Mouse (Mus musculus) forebrain, embryonic 13.5 days (tissue): ENCODE results near the gene Olfr638. TPM values are rescaled to one million over a fixed set of nuclear protein-coding genes. Genes with fewer than 3 reads are reported as not detected.
"Not testable (repeated sequence)": the region's sequence is repeated elsewhere in the genome, so short reads cannot be mapped to it uniquely, and the experiment has no call there.

Experiments used
- ATAC-seq: fragments of 200-750 bp; cut with Nextera tagmentation; 2 replicates; pipeline ENCODE4 v1.8.0; 2017
- H3K27ac ChIP-seq: fragments of 300-500 bp; sonication (generic); 2 replicates; pipeline ENCODE4 v1.5.1; 2015; ENCODE audit warnings: inconsistent platforms, mild to moderate bottlenecking, moderate library complexity
- H3K27me3 ChIP-seq: fragments of 300-500 bp; sonication (generic); 2 replicates; pipeline ENCODE4 v1.6.1; 2015; ENCODE audit warnings: mild to moderate bottlenecking, inconsistent platforms
- H3K36me3 ChIP-seq: fragments of 300-500 bp; sonication (generic); 2 replicates; pipeline ENCODE4 v1.6.1; 2015; ENCODE audit warnings: mild to moderate bottlenecking, inconsistent platforms; ENCODE audit not compliant: poor library complexity, severe bottlenecking
- H3K4me1 ChIP-seq: fragments of 300-500 bp; sonication (generic); 2 replicates; pipeline ENCODE4 v1.6.1; 2015; ENCODE audit warnings: inconsistent platforms
- H3K4me2 ChIP-seq: fragments of 300-500 bp; sonication (generic); 2 replicates; pipeline ENCODE4 v1.6.1; 2015; ENCODE audit warnings: inconsistent platforms, mild to moderate bottlenecking, moderate library complexity
- H3K4me3 ChIP-seq: fragments of 300-500 bp; sonication (generic); 2 replicates; pipeline ENCODE4 v1.5.1; 2015; ENCODE audit warnings: mild to moderate bottlenecking, inconsistent platforms
- H3K9ac ChIP-seq: fragments of 300-500 bp; sonication (generic); 2 replicates; pipeline ENCODE4 v1.6.1; 2015; ENCODE audit warnings: mild to moderate bottlenecking, inconsistent platforms
- H3K9me3 ChIP-seq: fragments of 300-500 bp; sonication (generic); replicated peaks from 2 replicates; pipeline ENCODE4 v1.6.1; 2016; ENCODE audit warnings: inconsistent platforms
- WGBS: fragments of 180-500 bp; shearing (Covaris S2); methylation state at CpG from one replicate; pipeline ENCODE4 v1.1.7; 2015; 5-methylcytosine and 5-hydroxymethylcytosine counted together
- polyA plus RNA-seq: library from polyadenylated mRNA; unstranded; fragments of >200 nt; fragmentation: Nextera tagmentation; extraction: Ambion mirVana; gene quantifications from 2 replicates; pipeline ENCODE4 v1.2.1, GENCODE M21; 2015

Gene Olfr638
- polyA plus RNA-seq, result not detected in 2 replicates

DNA sequence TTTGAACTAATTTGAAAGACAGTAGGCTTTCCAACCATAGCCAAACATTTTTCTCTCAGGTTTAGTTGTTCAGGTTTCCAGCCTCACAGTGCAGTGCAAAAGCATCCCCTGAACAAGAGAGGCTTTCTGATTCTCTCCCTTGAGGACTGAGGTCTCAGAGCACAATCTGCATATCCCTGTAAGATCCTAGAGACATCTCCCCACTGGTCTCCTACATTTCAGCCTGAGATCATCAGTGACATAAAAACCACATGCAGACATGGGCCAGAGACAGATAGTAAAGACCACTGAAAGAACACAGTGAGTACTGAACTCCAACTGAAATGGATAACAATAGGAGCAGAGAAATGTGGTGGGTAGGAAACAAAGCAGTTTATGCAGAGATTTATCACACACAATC is at the start of gene Olfr638:
Olfr638 (plus strand) TSS at position 301 of the 400 bp plus-strand sequence.
- H3K4me1 ChIP-seq, result no peaks in the 10 kb centered on the region
- no peak within 1 kb of the TSS for H3K4me3 ChIP-seq
- ATAC-seq, result no peak

DNA sequence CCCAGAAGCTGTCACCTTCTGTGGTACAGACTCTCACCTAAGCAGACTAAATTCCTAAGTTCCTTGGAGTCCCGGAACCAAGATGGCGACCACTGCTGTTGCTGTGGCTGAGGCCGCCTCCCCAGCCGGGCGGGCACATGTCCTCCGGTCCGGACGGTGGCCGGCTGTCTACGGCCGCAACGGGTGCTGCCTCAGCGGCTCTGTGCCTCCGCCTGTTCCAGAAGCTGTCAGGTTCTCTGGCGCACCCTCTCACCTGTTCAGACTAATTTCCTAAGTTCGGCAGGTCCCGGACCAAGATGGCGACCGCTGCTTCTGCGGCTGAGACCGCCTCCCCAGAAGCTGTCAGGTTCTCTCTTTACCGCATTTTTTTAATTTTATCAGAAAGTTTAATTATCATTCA is 31.7 kb upstream of the Olfr638 start:
- not testable (repeated sequence) for H3K9ac ChIP-seq, H3K4me2 ChIP-seq, H3K4me3 ChIP-seq, H3K36me3 ChIP-seq, H3K27me3 ChIP-seq, H3K4me1 ChIP-seq, H3K9me3 ChIP-seq, ATAC-seq, H3K27ac ChIP-seq
- 95% methylated on average over 22 of the region's 22 CpGs for WGBS

More for the DNA sequence above, at the start of gene Olfr638:
- H3K9ac ChIP-seq, result no peak within 1 kb of the TSS
- H3K36me3 ChIP-seq, result no peaks in the 10 kb centered on the region
- no peaks in the 10 kb centered on the region for H3K9me3 ChIP-seq
- no peaks in the 10 kb centered on the region for H3K27me3 ChIP-seq
- H3K4me2 ChIP-seq, result no peak within 1 kb of the TSS
- H3K27ac ChIP-seq, result no peak within 1 kb of the TSS

DNA sequence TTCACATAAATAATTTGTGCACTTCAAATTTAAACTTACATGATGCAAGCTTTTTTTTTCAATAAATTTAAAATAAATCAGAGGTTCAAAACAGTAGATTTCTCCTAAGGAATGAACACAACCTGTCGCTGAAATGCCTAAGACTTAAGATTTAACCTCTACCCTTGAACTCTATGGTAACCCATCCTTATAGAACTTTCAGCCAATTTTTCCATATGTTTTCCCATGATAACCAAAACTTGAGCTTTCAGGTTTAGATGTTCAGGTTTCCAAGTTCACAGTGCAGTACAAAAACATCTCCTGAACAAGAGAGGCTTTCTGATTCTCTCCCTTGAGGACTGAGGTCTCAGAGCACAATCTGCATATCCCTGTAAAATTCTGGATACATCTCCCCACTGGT is 27.7 kb upstream of the Olfr638 start, which contains the start of gene Olfr635:
Olfr635 (plus strand) TSS at position 301 of the 400 bp plus-strand sequence.
- ATAC-seq, result no peak
- Histone ChIP-seq H3K27me3 (no peaks in the 10 kb centered on the region), H3K4me3 (no peak within 1 kb of the TSS), H3K36me3 (no peaks in the 10 kb centered on the region), H3K9me3 (no peaks in the 10 kb centered on the region), H3K9ac (no peak within 1 kb of the TSS), H3K27ac (no peak within 1 kb of the TSS), H3K4me1 (no peaks in the 10 kb centered on the region), H3K4me2 (no peak within 1 kb of the TSS)
- WGBS, result 73% methylated on average over 1 of the region's 1 CpGs

DNA sequence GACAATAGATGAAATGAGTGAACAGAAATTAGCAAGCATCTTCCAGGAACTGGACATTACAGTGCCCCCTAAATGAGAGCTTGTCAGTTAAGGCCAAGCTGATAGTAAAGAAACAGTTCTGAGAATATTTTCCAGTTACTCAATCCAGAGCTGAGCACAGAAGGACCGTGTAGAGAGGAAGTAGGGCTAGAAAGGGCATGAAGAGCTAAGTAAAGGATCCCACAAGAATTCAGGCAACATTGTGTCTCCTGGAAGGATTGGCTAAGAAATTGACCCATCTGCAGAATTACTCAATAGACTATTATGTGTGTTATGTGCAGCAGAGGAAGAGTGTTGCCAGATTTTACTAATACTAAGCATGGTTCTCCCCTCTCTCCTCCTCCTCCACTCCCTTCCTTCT is 26.8 kb upstream of the Olfr638 start:
- Histone ChIP-seq H3K36me3 (no peaks in the 10 kb centered on the region), H3K27ac (no peak overlapping the region), H3K9ac (no peak overlapping the region), H3K9me3 (no peaks in the 10 kb centered on the region), H3K4me3 (no peak overlapping the region), H3K4me1 (no peaks in the 10 kb centered on the region), H3K27me3 (no peaks in the 10 kb centered on the region), H3K4me2 (no peak overlapping the region)
- no peak for ATAC-seq
- WGBS, result 69% methylated on average over 1 of the region's 1 CpGs

DNA sequence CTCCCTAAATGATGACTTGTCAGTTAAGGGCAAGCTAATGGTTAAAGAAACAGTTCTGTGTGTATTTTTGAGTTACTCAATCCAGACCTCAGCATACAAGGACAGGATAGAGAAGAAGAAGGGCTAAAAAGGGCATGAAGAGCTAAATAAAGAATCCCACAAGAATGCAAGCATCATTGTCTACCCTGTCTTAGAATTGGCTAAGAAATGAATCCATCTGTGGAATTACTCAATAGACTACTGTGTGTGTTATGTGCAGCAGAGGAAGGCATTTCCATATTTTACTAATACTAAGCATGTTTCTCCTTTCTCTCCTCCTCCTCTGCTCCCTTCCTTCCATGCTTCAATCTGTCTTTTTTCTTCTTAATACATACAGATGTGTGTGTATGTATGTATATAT is 578 bp downstream of the Olfr638 start:
- Histone ChIP-seq H3K4me2 (no peak overlapping the region), H3K27ac (no peak overlapping the region), H3K4me1 (no peaks in the 10 kb centered on the region), H3K4me3 (no peak overlapping the region), H3K9me3 (no peaks in the 10 kb centered on the region), H3K9ac (no peak overlapping the region), H3K27me3 (no peaks in the 10 kb centered on the region), H3K36me3 (no peaks in the 10 kb centered on the region)
- no peak for ATAC-seq

DNA sequence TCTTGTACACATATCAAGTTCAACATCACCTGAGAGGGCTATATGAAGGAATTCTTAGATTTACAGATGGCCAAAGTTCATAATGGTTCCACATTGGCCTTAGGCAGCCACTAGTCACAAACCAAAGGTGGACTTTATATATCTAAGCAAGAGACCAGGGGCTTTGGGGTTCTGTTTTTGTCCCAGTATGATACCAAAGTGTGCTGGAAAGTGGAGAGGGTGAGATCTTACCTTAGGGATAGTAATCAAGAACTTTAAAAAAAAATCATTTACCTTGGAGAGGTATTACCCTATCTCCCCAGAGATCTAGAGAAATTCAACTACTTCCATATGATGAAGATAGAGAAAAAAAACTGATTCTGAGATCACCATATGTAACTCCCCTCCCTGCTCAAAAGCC is 18.7 kb downstream of the Olfr638 start, which contains the start of gene Olfr639:
Olfr639 (minus strand) TSS at position 101 of the 400 bp plus-strand sequence.
- no peak within 1 kb of the TSS for H3K4me3 ChIP-seq
- no peaks in the 10 kb centered on the region for H3K27me3 ChIP-seq
- ATAC-seq, result no peak
- H3K4me2 ChIP-seq, result no peak within 1 kb of the TSS
- no peaks in the 10 kb centered on the region for H3K4me1 ChIP-seq
- H3K27ac ChIP-seq, result no peak within 1 kb of the TSS
- no peaks in the 10 kb centered on the region for H3K36me3 ChIP-seq
- no peak within 1 kb of the TSS for H3K9ac ChIP-seq
- H3K9me3 ChIP-seq, result no peaks in the 10 kb centered on the region

DNA sequence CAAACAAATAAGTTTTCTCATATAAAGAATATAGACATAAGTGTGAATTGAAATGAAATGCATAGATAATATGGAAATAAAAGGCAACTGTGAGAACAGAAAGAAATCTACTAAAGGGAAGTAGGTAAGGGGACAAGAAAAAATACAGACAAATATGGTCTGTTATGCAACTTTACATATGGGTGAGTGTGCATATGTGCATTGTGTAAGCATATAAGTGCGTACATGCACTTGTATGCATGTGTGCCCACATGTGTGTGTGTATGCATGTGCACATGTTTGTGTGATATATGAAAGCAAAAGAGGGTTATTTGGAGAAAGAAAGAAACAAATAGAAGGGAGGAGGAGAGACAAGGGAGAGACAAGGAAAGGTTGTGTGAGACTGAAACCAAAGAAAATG is 20.4 kb downstream of the Olfr638 start:
- H3K4me1 ChIP-seq, result no peaks in the 10 kb centered on the region
- no peak overlapping the region for H3K4me3 ChIP-seq
- WGBS, result 88% methylated on average over 1 of the region's 1 CpGs
- no peaks in the 10 kb centered on the region for H3K9me3 ChIP-seq
- no peak overlapping the region for H3K4me2 ChIP-seq
- no peak overlapping the region for H3K27ac ChIP-seq
- no peak overlapping the region for H3K9ac ChIP-seq
- H3K27me3 ChIP-seq, result no peaks in the 10 kb centered on the region
- H3K36me3 ChIP-seq, result no peaks in the 10 kb centered on the region
- ATAC-seq, result no peak

DNA sequence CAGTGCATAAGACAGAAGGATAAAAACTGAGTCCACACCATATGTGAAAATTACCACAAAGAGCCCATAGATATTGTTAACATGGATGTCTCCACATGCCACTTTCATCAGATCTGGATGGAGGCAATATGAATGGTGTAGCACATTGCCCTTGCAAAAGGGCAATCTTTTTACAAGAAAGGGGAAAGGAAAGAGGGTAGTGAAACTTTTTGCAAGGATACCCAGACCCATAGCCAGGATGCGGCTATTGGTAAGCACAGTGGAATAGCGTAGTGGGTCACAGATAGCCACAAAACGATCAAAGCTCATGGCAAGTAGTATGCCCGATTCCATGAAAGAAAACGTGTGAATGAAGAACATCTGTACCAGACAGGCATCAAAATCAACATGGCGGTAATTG is 23.1 kb downstream of the Olfr638 start:
- no peaks in the 10 kb centered on the region for H3K36me3 ChIP-seq
- no peak for ATAC-seq
- no peaks in the 10 kb centered on the region for H3K27me3 ChIP-seq
- H3K9me3 ChIP-seq, result no peaks in the 10 kb centered on the region
- H3K9ac ChIP-seq, result no peak overlapping the region
- H3K4me3 ChIP-seq, result no peak overlapping the region
- H3K4me1 ChIP-seq, result no peaks in the 10 kb centered on the region
- no peak overlapping the region for H3K4me2 ChIP-seq
- H3K27ac ChIP-seq, result no peak overlapping the region
- 89% methylated on average over 6 of the region's 6 CpGs for WGBS

DNA sequence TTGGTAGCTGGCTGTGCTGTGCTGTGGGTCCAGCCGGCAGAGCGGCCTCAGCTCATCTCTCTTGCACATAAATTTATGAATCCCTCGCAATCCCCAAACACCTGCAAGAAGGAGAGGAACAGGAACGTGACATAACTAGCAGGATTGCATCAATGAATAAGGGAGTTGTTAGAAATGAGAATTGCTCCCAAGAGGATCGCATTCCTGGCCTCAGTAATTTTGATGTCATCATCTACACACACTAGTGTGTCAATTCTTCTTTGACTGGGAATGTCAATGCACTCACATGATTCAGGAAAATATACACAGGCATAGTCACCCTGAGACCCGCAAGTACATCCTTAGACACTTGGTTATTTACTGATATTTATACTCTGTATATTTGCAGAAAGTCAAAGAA is 26.9 kb downstream of the Olfr638 start, which contains the start of gene Olfr640:
Olfr640 (minus strand) TSS at position 101 of the 400 bp plus-strand sequence.
- no peak for ATAC-seq
- 79% methylated on average over 6 of the region's 6 CpGs for WGBS
- Histone ChIP-seq H3K4me2 (no peak within 1 kb of the TSS), H3K9ac (no peak within 1 kb of the TSS), H3K27me3 (no peaks in the 10 kb centered on the region), H3K36me3 (no peaks in the 10 kb centered on the region), H3K4me1 (no peaks in the 10 kb centered on the region), H3K27ac (no peak within 1 kb of the TSS), H3K4me3 (no peak within 1 kb of the TSS), H3K9me3 (no peaks in the 10 kb centered on the region)

DNA sequence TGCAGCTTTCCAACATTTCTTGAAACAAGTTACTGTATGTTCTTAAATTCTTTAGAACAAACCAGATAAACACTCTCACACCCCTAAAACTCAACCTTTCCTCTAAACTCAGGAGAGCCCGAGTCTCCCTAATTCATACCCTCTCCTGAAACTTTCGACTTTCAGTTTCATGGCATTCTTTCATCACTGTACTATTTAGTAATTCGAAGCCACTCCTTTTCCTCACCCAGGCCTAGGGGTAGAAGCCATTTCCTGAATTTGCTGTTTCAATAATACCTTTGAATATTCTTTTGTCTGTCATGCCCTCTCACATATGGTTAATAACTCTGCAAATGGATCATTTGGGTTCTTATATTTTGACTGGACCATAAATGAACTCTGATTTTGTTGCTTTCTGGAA is 28.4 kb downstream of the Olfr638 start:
- H3K4me3 ChIP-seq, result no peak overlapping the region
- ATAC-seq, result no peak
- no peak overlapping the region for H3K4me2 ChIP-seq
- H3K9ac ChIP-seq, result no peak overlapping the region
- H3K36me3 ChIP-seq, result no peaks in the 10 kb centered on the region
- no peaks in the 10 kb centered on the region for H3K27me3 ChIP-seq
- H3K9me3 ChIP-seq, result no peaks in the 10 kb centered on the region
- no peaks in the 10 kb centered on the region for H3K4me1 ChIP-seq
- H3K27ac ChIP-seq, result no peak overlapping the region
- WGBS, result 88% methylated on average over 3 of the region's 3 CpGs

DNA sequence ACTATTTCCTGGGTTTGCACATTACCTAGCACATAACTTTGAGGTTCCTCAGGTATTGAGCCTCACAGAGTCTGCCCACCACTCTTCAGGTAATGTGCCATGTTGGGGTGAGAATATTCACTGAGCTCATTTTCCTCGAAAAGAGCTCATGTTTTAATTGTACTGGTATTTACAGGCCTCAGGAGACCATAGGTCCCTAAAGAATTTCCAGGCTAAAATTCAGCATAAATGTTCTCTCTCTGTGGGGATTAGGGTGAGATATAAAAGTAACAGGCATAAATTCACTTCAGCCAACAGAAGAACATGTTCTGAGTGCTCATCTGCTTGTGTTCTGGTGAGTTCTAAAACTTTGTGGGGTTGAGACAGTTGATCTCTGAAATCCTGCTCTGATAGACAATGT is 36.6 kb downstream of the Olfr638 start, which contains the start of gene Olfr641:
Olfr641 (plus strand) TSS at position 301 of the 400 bp plus-strand sequence.
- ATAC-seq, result no peak
- H3K4me3 ChIP-seq, result no peak within 1 kb of the TSS
- WGBS, result 78% methylated on average over 1 of the region's 1 CpGs

DNA sequence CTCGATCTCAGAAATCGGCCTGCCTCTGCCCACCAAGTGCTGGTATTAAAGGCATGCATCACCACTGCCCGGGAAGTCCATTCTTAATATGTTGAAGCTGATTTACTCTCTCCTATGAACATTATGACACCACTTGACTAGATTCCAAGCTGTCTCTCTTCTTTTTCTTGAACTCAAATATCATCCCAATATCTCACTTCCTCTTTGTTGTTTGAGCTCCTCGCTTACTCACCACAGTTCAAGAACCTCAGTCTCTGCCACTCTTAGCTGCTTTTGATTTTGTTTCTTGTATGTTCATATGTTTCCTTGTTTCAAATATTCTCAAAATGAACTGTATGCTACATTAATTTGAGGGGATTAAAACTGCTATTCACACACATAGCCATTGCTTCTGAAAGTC is 52.2 kb downstream of the Olfr638 start:
- Histone ChIP-seq H3K4me1 (no peaks in the 10 kb centered on the region), H3K9me3 (no peaks in the 10 kb centered on the region), H3K36me3 (no peaks in the 10 kb centered on the region), H3K4me3 (no peak overlapping the region), H3K4me2 (no peak overlapping the region), H3K27ac (no peak overlapping the region), H3K9ac (no peak overlapping the region), H3K27me3 (no peaks in the 10 kb centered on the region)
- no peak for ATAC-seq
- WGBS, result 91% methylated on average over 4 of the region's 4 CpGs

More for the DNA sequence above, 36.6 kb downstream of the Olfr638 start, which contains the start of gene Olfr641:
- H3K27ac ChIP-seq, result no peak within 1 kb of the TSS
- H3K36me3 ChIP-seq, result no peaks in the 10 kb centered on the region
- no peak within 1 kb of the TSS for H3K9ac ChIP-seq
- no peaks in the 10 kb centered on the region for H3K27me3 ChIP-seq
- no peaks in the 10 kb centered on the region for H3K4me1 ChIP-seq
- H3K9me3 ChIP-seq, result no peaks in the 10 kb centered on the region
- H3K4me2 ChIP-seq, result no peak within 1 kb of the TSS

DNA sequence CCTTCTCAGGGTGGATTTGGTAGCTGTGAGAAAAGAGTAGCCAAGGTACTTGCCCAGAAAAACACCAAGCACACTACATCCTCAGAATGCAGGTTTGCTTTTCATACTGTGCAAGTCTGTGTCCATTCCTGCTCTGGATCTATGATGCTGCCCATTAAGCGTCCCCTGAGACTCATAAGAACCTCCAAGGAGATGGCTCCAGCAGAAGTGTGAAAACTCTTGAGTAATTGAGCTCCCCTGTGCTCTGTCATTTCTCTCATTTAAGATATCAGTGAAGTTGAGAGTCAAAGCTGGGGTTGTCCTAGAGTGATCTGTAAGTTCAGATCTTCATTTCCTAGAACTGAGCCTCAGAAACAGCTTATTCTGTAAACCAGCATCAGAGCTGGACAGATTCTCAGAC is 54.0 kb downstream of the Olfr638 start, which contains the start of gene Olfr642:
Olfr642 (minus strand) TSS at position 101 of the 400 bp plus-strand sequence.
- no peak within 1 kb of the TSS for H3K4me3 ChIP-seq
- no peak within 1 kb of the TSS for H3K9ac ChIP-seq
- no peak within 1 kb of the TSS for H3K27ac ChIP-seq
- H3K9me3 ChIP-seq, result no peaks in the 10 kb centered on the region
- H3K4me2 ChIP-seq, result no peak within 1 kb of the TSS
- 83% methylated on average over 1 of the region's 1 CpGs for WGBS
- ATAC-seq, result no peak
- no peaks in the 10 kb centered on the region for H3K4me1 ChIP-seq
- no peaks in the 10 kb centered on the region for H3K27me3 ChIP-seq
- no peaks in the 10 kb centered on the region for H3K36me3 ChIP-seq
